Mouse (Mus musculus): Measurements from ENCODE around the gene 2300009A05Rik.

- no peak for TF ChIP-seq POLR2A (IDR thresholded peaks at IDR 0.05; ENCODE audit: control insufficient read depth, low read depth, low read length)
- TF ChIP-seq CTCF (IDR thresholded peaks at IDR 0.05; ENCODE audit: control insufficient read depth, insufficient read depth, insufficient replicate concordance, low read depth, low read length): no peak
Observed at GRCm38 (mm10) chr9:63395612-63396011, 3.4 kb downstream of the 2300009A05Rik start.
